Mouse (Mus musculus): ENCODE measurements around the gene Pate2.

DNA sequence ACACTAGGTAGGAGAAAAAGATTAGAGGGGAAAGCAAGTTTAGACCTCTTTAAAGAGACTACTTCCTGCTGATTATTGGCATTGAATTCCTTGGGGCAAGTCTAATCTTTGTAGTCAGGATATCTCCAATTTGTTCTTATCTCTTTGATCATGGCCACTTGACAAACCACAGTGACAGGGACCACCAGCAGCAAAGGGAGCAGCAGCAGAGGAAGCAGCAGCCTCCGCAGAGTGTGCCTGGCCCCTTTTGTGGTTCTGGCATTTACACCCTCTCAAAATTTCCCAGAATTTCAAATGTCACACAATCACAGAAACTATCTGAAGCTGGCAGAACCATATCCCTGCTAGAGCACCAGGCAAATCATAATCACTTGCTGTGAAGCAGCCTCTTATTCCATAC lies 17.6 kb downstream of the Pate2 start:
- TF ChIP-seq CTCF (IDR thresholded peaks at IDR 0.05): no peak
- TF ChIP-seq EP300 (IDR thresholded peaks at IDR 0.05; ENCODE audit: insufficient read depth, low read depth, low read length): no peak
- TF ChIP-seq POLR2A (IDR thresholded peaks at IDR 0.05; ENCODE audit: insufficient read depth, low read depth, low read length): no peak

All from heart, adult 2 months (tissue).